Mouse (Mus musculus): ENCODE measurements at regions not wholly inside any gene's neighbourhood (a gene's known extent, or its start where the extent isn't known, plus 50 kb on each side); places are given as distances from the start of the nearest gene placed in this dataset.

DNA sequence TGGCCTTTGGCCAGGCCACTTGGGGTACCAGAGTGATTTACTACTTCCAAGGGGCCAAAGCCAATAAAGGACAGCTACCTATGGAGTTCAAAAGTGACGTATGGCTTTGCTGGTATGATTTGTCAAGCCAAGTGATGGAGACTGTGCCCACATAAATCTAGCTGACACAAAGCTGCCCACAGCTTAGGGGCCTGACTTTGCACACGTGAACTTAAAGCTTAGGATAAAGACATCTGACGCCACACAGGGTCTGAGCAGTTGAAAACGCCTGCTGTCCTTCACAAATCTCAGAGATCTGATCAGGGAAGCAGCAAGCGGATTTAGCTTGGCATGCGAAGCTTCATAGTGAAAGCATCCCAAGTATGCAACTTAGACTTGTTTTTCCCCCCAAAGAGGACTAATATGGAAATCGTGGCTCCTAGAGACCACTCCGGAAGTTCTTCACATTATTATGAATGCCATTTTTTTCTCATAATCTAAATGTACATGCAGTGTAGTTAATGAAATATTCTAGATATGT, 127.1 kb upstream of the Col8a1 start:
- TF ChIP-seq CTCF (conservative IDR thresholded peaks at IDR 0.05; ENCODE audit: insufficient read depth, insufficient read length, low read depth, low read length) (no peak), POLR2A (IDR thresholded peaks at IDR 0.05; ENCODE audit: low read depth, low read length) (no peak)

Data from kidney, adult 2 months (tissue).